Mouse (Mus musculus) gastrocnemius, postnatal 14 days (tissue): ENCODE results near the gene 5430402E10Rik. TPM values are rescaled to one million over a fixed set of nuclear protein-coding genes. Genes with fewer than 3 reads are reported as not detected.
"Not testable (repeated sequence)": the region's sequence is repeated elsewhere in the genome, so short reads cannot be mapped to it uniquely, and the experiment has no call there.

Source experiments
- DNase-seq: peaks from one replicate; pipeline ENCODE4 v3.0.0; 2021; ENCODE audit warnings: mixed read lengths
- intact Hi-C: fragments of 180-260 bp; cut with DNase I; formaldehyde crosslinking; loops from one replicate; pipeline ENCODE4 v1.15.1; 2025; ENCODE audit warnings: low total_unique reads
- long read RNA-seq, 2 experiments: library from polyadenylated mRNA; stranded (forward); transcript quantifications; one replicate each; pipeline ENCODE4 v2.0.0; 2021
- total RNA-seq, 2 experiments: library from RNA; stranded (reverse); gene quantifications; 2 replicates each; pipeline ENCODE4 v1.2.3; 2021

5430402E10Rik gene
- not detected for total RNA-seq
- long read RNA-seq, experiment 1, result 0 reads
- long read RNA-seq, experiment 2, result 0 reads

GRCm38 (mm10) chrX:77924962-77925361 lies at the start of gene 5430402E10Rik:
5430402E10Rik (minus strand) TSS chrX:77925062.
- DNase-seq, intact Hi-C loops: not testable (repeated sequence)

DNA sequence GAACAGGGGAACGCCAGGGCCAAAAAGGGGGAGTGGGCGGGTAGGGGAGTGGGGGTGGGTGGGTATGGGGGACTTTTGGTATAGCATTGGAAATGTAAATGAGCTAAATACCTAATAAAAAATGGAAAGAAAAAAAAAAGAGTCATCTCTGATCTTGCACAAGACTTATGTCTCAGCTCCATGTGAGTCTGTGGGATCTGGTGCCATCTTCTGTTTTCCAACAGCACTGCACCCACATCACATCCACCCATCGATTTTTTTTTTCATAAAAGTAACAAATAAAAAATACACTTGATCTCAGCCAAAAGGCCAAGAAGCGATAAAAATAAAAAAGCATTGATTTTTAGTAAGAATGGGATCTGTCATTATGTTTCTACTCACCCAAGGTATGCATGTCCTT lies 44.8 kb downstream of the 5430402E10Rik start:
- DNase-seq, intact Hi-C loops: not testable (repeated sequence)

Other genes starting within 250 kb of the 5430402E10Rik start
- 1 to 10 TPM; 4.9 to 5.3 TPM for gene Prkx, start 128.8 kb downstream of the 5430402E10Rik start, total RNA-seq
- not detected for gene Pbsn, start 71.4 kb downstream of the 5430402E10Rik start, total RNA-seq
- gene Gm14744, start 60.3 kb downstream of the 5430402E10Rik start, total RNA-seq, result not detected
- not detected for gene Obp1a, start 166.3 kb upstream of the 5430402E10Rik start, total RNA-seq
- gene Gm5938, start 200.4 kb upstream of the 5430402E10Rik start, total RNA-seq, result not detected